Mouse (Mus musculus) embryonic facial prominence, embryonic 11.5 days (tissue): ENCODE data around the gene Nlrp4c. TPM values are rescaled to one million over a fixed set of nuclear protein-coding genes. Genes with fewer than 3 reads are reported as not detected.
A peak's percentile ranks its signal among the peaks of the same experiment; 100 is the strongest.

ENCODE experiments used
- ATAC-seq: fragments of 200-750 bp; cut with Nextera tagmentation; replicated peaks from 2 replicates; pipeline ENCODE4 v1.8.0; 2017; ENCODE audit warnings: low read depth; ENCODE audit not compliant: insufficient number of reproducible peaks, low FRiP score, low TSS enrichment
- DNase-seq: peaks from one replicate; pipeline ENCODE4 v3.0.0-alpha.2; 2015; ENCODE audit warnings: low spot score
- H3K27ac ChIP-seq: fragments of 300-500 bp; sonication (generic); replicated peaks from 2 replicates; pipeline ENCODE4 v1.5.1; 2014; ENCODE audit warnings: mild to moderate bottlenecking, low read depth, low read length, control low read depth
- H3K27me3 ChIP-seq: fragments of 300-500 bp; sonication (generic); 2 replicates; pipeline ENCODE4 v1.6.1; 2014; ENCODE audit warnings: mild to moderate bottlenecking, low read length, moderate library complexity, mixed read lengths; ENCODE audit not compliant: control insufficient read depth, insufficient read depth
- H3K36me3 ChIP-seq: fragments of 300-500 bp; sonication (generic); replicated peaks from 2 replicates; pipeline ENCODE4 v1.6.1; 2014; ENCODE audit warnings: low read depth, mild to moderate bottlenecking, low read length, moderate library complexity, mixed read lengths; ENCODE audit not compliant: control insufficient read depth, insufficient read depth
- H3K4me1 ChIP-seq: fragments of 300-500 bp; sonication (generic); 2 replicates; pipeline ENCODE4 v1.6.1; 2014; ENCODE audit warnings: low read length, mixed read lengths; ENCODE audit not compliant: control insufficient read depth, insufficient read depth
- H3K4me2 ChIP-seq: fragments of 300-500 bp; sonication (generic); 2 replicates; pipeline ENCODE4 v1.6.1; 2014; ENCODE audit warnings: low read depth, mild to moderate bottlenecking, control low read depth, low read length, moderate library complexity
- H3K4me3 ChIP-seq: fragments of 300-500 bp; sonication (generic); 2 replicates; pipeline ENCODE4 v1.5.1; 2014; ENCODE audit warnings: low read depth, low read length, control low read depth
- H3K9ac ChIP-seq: fragments of 300-500 bp; sonication (generic); replicated peaks from 2 replicates; pipeline ENCODE4 v1.6.1; 2014; ENCODE audit warnings: mild to moderate bottlenecking, control low read depth, low read length
- H3K9me3 ChIP-seq: fragments of 300-500 bp; sonication (generic); replicated peaks from 2 replicates; pipeline ENCODE4 v1.6.1; 2016; ENCODE audit warnings: mild to moderate bottlenecking, low read length, inconsistent platforms, mixed read lengths; ENCODE audit not compliant: control insufficient read depth
- WGBS: fragments of 180-500 bp; shearing (Covaris S2); extraction: QIAGEN DNeasy Blood & Tissue Kit; methylation state at CpG from one replicate; pipeline ENCODE4 v1.1.7; 2014; 5-methylcytosine and 5-hydroxymethylcytosine counted together
- polyA plus RNA-seq: library from polyadenylated mRNA; unstranded; fragments of >200 nt; fragmentation: Nextera tagmentation; extraction: Ambion mirVana; gene quantifications from 2 replicates; pipeline ENCODE4 v1.2.1, GENCODE M21; 2014

Nlrp4c gene
- polyA plus RNA-seq, 1 experiment from 2014 or later = not detected

DNA sequence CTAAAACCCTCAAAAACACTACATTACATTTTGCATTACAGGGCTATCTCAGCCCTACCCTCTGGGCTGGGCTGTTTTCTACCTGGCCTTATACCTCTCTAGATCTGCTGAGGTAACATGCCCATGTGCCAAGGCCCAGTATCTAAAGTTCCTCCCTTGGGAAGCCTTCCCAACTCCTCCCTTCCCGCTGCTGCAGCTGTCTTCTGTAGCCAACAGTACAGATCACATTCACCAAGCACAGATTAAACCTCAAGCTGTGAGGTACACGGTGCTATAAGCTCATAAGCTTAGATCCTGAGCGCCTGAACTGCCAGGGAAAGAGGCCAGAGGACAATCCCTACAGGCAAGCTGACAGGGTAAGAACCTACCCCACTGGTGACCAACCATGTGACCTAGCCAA lies 107.1 kb downstream of the Nlrp4c start:
- H3K4me2 ChIP-seq = no peak overlapping the region
- no peaks in the 10 kb centered on the region for H3K36me3 ChIP-seq
- H3K27me3 ChIP-seq = no peaks in the 10 kb centered on the region
- ATAC-seq = no peak
- no peak overlapping the region for H3K27ac ChIP-seq
- no peaks in the 10 kb centered on the region for H3K4me1 ChIP-seq
- no peak for DNase-seq
- WGBS = 88% methylated on average over 3 of the region's 3 CpGs
- H3K9me3 ChIP-seq = no peaks in the 10 kb centered on the region
- H3K4me3 ChIP-seq = no peak overlapping the region
- no peak overlapping the region for H3K9ac ChIP-seq

DNA sequence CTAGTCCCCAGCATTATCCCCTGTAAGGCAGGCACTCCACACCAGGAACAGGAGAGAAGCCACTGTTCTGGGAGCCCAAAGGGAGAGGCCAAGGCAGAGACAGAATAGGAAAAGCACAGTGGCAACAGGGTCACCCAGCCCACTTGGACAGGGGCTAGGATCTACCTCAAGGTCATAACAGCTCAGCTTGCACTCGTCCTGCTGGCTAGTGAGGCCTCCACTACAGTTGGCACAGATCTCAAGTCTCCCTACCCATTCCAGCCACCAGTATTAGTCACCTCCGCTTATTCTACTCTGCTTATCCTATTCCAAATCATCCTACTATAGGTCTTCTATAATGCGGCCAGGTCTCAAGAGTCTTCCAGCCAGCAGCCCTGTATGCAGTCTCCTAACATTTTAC lies 108.2 kb downstream of the Nlrp4c start:
- Histone ChIP-seq H3K27me3 (no peaks in the 10 kb centered on the region), H3K4me3 (no peak overlapping the region), H3K9me3 (no peaks in the 10 kb centered on the region), H3K9ac (no peak overlapping the region), H3K4me1 (no peaks in the 10 kb centered on the region), H3K36me3 (no peaks in the 10 kb centered on the region), H3K4me2 (no peak overlapping the region), H3K27ac (no peak overlapping the region)
- 87% methylated on average over 3 of the region's 3 CpGs for WGBS
- ATAC-seq (no peak), DNase-seq (no peak)

DNA sequence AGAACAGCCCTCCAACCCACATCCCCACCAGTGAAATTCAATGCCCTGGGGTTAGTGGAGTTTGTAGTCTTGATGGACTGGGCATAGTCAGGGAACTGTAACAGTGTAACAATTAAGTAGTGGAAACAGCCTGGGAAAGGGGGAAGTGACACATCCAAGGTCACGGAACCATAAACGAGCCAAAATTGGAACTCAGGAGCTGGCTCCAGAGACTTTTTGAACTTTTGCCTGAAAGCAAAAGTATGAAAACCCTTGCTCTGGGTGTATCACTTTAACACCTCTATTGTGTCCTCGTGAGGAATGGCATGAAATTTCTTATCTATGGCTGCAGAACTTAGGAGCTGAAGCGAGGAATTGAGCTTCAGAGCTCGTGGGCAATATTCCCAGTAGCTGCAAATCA lies 109.2 kb downstream of the Nlrp4c start:
- Histone ChIP-seq H3K4me1 (no peaks in the 10 kb centered on the region), H3K9me3 (no peaks in the 10 kb centered on the region), H3K36me3 (no peaks in the 10 kb centered on the region), H3K9ac (no peak overlapping the region; the same call in 1 of the 2 replicates), H3K4me2 (no peak overlapping the region; the same call in 1 of the 2 replicates), H3K27me3 (no peaks in the 10 kb centered on the region), H3K27ac (no peak overlapping the region), H3K4me3 (peak overlapping the region; percentile 84)
- WGBS = 87% methylated on average over 5 of the region's 5 CpGs
- ATAC-seq (no peak), DNase-seq (no peak)

Other genes starting within 250 kb of the Nlrp4c start
- gene Vmn1r63, start 239.7 kb upstream of the Nlrp4c start, polyA plus RNA-seq = not detected in 2 replicates
- gene Vmn1r64, start 160.6 kb upstream of the Nlrp4c start, polyA plus RNA-seq = not detected in 2 replicates
- gene Vmn1r65, start 34.2 kb upstream of the Nlrp4c start, polyA plus RNA-seq = not detected in 2 replicates
- gene Zfp787, start 110.8 kb downstream of the Nlrp4c start, polyA plus RNA-seq = 13.8 TPM in 2 replicates
- gene Zfp444, start 127.1 kb downstream of the Nlrp4c start, polyA plus RNA-seq = 66.4 and 73.4 TPM in 2 replicates
- gene Galp, start 151.9 kb downstream of the Nlrp4c start, polyA plus RNA-seq = not detected in 2 replicates
- not detected in 2 replicates for gene Zscan5b, start 177.1 kb downstream of the Nlrp4c start, polyA plus RNA-seq
- gene Epp13, start 207.5 kb downstream of the Nlrp4c start, polyA plus RNA-seq = not detected in 2 replicates
- 7.4 and 8.2 TPM in 2 replicates for gene Zfp667, start 241.4 kb downstream of the Nlrp4c start, polyA plus RNA-seq